Mouse (Mus musculus) right cerebral cortex, postnatal 14 days (tissue): ENCODE data around the gene Tada2a.

Experiments used
- DNase-seq: peaks from one replicate; pipeline ENCODE4 v3.0.0; 2022

Tada2a gene

DNA sequence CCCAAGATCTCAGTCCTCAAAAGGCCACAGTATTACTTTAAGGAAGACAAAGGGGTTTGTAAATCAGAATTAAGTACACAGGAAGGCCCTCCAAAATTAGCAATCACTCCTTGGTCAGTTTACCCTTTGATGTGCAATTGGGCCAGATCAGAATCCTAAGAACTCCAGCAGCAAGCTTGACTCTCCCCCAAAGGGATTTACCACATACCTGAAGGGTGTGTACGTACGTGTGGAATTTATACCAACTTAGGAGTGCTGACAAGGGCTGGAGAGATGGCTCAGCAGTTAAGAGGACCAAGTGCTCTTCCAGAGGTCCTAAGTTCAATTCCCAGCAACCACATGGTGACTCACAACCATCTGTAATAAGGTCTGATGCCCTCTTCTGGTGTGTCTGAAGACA lies 67.5 kb downstream of the Tada2a start:
- DNase-seq: no peak

- no peak for DNase-seq
Measured at GRCm38 (mm10) chr11:84060635-84061034, 68.8 kb downstream of the Tada2a start.

GRCm38 (mm10) chr11:84059784-84060183 lies 69.6 kb downstream of the Tada2a start:
- DNase-seq: no peak

DNA sequence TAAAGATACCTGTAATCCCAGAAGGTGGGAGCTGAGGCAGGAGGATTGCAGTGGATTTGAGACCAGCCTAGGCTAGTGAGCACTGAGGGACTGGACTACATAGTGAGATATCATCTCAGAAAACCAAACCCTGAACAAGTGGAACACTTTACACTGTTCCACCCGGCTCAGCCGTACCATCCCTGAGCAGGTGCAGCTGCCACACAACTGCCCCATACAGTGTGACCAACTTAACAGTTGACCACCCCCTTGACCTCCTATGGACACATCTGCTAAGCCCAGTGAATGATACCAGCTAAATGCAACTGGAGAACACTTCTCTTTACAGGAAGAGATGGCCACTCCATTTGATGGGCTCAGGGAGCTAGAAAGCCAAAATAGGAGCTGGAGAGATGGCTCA lies 72.0 kb downstream of the Tada2a start:
- no peak for DNase-seq

DNA sequence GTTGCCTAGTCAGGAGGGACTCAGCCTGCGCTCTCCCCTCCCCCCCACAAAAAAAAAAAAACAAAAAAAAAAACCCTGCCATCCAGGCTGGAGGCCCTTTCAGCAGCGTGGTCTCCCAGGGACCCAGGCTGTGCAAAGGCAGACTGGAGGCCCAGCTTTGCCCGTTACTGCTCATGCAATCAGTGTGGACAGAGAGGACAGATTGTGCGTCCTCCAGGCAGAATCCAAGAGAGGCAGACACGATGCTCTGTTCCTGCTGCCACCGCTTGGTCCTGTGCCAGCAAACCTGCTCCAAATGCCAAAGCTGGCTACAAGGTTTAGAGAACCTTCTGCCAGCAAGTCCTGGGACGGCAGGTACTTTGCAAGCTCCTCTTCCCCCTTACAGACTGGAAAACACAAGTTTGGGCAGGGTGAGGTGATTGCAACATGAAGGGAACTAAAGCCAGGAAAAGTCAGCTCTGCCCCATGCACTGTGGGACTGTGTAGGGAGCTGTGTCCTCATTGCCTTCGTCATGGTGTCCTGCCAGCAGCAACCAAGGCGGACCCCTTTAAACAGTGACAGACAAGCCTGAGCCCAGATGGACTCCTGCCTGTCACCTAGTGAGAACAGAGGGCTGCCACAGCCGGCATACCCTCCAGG lies 75.8 kb downstream of the Tada2a start:
- DNase-seq: peak; percentile 68

DNA sequence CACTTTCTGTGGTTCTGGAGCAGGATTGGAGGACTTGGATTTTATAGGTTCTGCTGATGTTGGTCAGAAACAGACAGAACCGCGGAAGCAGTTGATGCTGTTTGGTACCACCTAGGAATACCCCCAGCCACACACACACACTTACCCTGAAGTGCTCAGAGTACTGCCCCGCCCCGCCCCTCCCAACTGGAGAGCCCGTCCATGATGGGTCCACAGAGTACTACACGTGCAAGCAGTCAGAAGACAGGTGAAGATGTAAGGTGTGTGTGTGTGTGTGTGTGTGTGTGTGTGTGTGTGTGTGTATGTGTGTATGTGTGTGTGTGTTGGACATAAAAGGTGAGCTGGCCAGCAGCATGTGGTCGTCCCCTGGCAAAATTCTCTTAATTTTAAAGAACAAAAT lies 76.3 kb downstream of the Tada2a start:
- DNase-seq: no peak

GRCm38 (mm10) chr11:84048411-84048810 lies 81.0 kb downstream of the Tada2a start:
- DNase-seq: no peak

DNA sequence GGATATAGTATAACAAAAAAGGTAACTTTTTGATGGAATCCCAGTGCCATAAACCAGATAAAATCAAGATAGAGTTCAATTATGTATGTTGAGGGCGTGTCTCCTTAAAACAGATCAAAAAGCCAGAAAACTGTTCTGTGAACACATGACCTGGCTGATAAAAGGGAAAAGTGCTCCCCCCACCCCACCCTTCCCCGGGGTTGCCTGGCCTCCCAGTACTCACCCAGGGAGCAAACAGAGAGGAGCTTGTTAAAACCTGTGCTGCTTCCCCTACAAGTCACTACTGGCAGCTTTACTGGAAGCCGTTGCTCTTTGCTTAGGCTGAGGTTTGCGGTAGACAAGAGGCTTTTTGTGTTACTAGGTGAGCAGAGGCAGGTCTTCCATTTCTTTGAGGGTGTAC lies 82.1 kb downstream of the Tada2a start:
- DNase-seq: no peak

GRCm38 (mm10) chr11:84044988-84045387 lies 84.4 kb downstream of the Tada2a start:
- DNase-seq: no peak

DNA sequence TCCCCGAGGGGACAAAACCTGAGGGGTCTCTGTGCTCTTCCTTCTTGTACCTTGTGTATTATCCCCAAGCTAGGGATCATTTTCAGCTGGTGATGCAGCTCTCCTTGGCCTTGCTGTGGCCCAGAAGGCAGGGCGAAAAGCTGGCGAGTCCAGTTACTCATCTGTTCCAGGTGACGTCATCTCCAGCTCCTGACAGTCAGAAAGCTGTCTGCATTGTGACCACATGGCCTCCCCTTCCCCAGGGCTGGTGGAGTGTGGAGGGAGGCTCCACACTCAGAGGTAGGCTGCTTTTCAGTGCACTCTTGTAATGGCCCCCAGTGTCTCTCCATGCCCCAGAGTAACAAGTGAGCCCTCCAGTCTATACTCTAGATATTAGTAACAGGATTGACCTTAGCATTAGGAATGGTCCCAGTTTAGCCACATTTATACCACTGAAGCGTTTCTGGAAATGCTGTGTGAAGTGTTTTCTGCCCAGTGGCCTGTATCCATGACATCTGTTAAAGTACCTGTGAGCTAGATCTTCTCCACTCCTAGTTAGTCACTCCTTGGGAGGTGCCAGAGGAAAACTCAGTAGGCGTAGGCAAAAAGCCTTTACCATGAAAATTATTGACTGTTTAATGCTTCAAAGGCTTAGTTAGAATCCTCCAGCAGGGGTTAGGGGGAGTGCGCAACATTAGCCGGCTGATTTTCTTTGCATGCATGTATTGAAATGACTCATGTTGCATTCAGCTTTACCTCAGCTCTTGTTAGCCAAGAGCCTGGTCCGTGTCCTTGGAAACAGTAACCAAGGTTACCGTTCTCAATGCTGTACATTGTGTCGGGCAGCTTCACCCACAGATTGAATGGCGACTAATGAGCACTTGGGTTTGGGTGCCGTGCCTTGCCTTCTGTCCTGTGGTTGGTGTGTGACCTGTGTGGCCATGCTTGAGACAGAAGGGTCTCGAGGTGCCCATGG lies 86.3 kb downstream of the Tada2a start:
- no peak for DNase-seq

GRCm38 (mm10) chr11:84040621-84041020 lies 88.8 kb downstream of the Tada2a start:
- DNase-seq: no peak

GRCm38 (mm10) chr11:84033671-84034070 lies 95.7 kb downstream of the Tada2a start:
- no peak for DNase-seq

GRCm38 (mm10) chr11:84032559-84032958 lies 96.8 kb downstream of the Tada2a start:
- DNase-seq: no peak

DNA sequence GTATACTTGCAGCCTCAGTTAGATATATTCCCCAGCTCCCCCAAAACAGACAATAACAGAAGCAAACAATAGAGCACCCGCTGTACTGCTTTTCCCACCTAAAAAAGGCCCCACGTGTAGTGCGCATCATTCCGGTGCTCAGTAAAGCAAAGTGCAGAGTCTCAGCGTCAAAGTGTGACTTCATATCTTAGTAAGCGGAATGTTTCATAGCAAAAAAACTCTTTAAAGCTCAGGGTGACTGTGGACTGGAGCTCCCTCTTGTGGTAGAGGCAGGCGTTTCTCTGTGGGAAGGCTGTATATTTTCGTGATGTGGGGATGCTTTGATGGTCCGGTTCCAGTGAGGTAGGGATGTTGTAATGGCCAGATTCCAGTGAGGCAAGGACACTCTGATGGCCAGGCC lies 97.4 kb downstream of the Tada2a start:
- peak; percentile 52 for DNase-seq
